Mouse (Mus musculus) kidney, adult 2 months (tissue): ENCODE data around the gene Gmnn. TPM values are rescaled to one million over a fixed set of nuclear protein-coding genes. Genes with fewer than 3 reads are reported as not detected.

ENCODE experiments used
- DNase-seq: peaks from one replicate; pipeline ENCODE4 v3.0.0; 2021
- H3K27ac ChIP-seq: fragments of 200-500 bp; 2 replicates; pipeline ENCODE4 v1.5.1; 2012; ENCODE audit warnings: low read depth, low read length, control low read depth, inconsistent platforms; ENCODE audit not compliant: insufficient read depth
- H3K27me3 ChIP-seq: fragments of 200-500 bp; replicated peaks from 2 replicates; pipeline ENCODE4 v1.6.1; 2012; ENCODE audit warnings: mild to moderate bottlenecking, moderate library complexity, low read length, inconsistent platforms; ENCODE audit not compliant: control insufficient read depth, insufficient read depth
- H3K36me3 ChIP-seq: fragments of 200-500 bp; 2 replicates; pipeline ENCODE4 v1.6.1; 2012; ENCODE audit warnings: mild to moderate bottlenecking, moderate library complexity, low read length, inconsistent platforms; ENCODE audit not compliant: control insufficient read depth, insufficient read depth
- H3K4me1 ChIP-seq: fragments of 200-500 bp; 2 replicates; pipeline ENCODE4 v1.6.1; 2011; ENCODE audit warnings: low read length; ENCODE audit not compliant: control insufficient read depth, insufficient read depth
- H3K4me3 ChIP-seq: fragments of 200-500 bp; 2 replicates; pipeline ENCODE4 v1.5.1; 2011; ENCODE audit warnings: mild to moderate bottlenecking, low read depth, low read length, control low read depth; ENCODE audit not compliant: insufficient read depth
- CTCF ChIP-seq: fragments of 200-500 bp; conservative IDR thresholded peaks from 2 replicates; pipeline ENCODE4 v1.5.1; 2011; ENCODE audit warnings: low read depth, mild to moderate bottlenecking, control low read depth, low read length, moderate library complexity, mixed read lengths; ENCODE audit not compliant: insufficient read depth, insufficient read length
- POLR2A ChIP-seq: fragments of 200-500 bp; IDR thresholded peaks from one replicate; pipeline ENCODE4 v1.6.1; 2011; ENCODE audit warnings: low read depth, low read length, control low read depth
- WGBS: fragments of 180-500 bp; shearing (Covaris S2); methylation state at CpG from one replicate; pipeline ENCODE4 v1.1.7; 2018; 5-methylcytosine and 5-hydroxymethylcytosine counted together
- polyA plus RNA-seq: library from polyadenylated mRNA; depleted of rRNA; stranded (reverse); fragments of >200 nt; gene quantifications from 2 replicates; pipeline ENCODE4 v1.2.3, GENCODE M21; 2012

The Gmnn gene
- polyA plus RNA-seq, 1 experiment = 7.1 TPM

GRCm38 (mm10) chr13:24799925-24800673, 38.4 kb upstream of the Gmnn start:
- H3K27ac ChIP-seq = peak overlapping the region; percentile 81
- WGBS = under 1% methylated on average over 31 of the region's 31 CpGs
- peaks cover 2% of the 10 kb centered on the region; the same call in 1 of the 2 replicates for H3K36me3 ChIP-seq
- H3K27me3 ChIP-seq = no peaks in the 10 kb centered on the region
- peak overlapping the region; percentile 68 for H3K4me3 ChIP-seq
- DNase-seq = peak; percentile 60
- TF ChIP-seq POLR2A (no peak), CTCF (no peak)
- peaks cover 8% of the 10 kb centered on the region; the same call in 1 of the 2 replicates for H3K4me1 ChIP-seq

DNA sequence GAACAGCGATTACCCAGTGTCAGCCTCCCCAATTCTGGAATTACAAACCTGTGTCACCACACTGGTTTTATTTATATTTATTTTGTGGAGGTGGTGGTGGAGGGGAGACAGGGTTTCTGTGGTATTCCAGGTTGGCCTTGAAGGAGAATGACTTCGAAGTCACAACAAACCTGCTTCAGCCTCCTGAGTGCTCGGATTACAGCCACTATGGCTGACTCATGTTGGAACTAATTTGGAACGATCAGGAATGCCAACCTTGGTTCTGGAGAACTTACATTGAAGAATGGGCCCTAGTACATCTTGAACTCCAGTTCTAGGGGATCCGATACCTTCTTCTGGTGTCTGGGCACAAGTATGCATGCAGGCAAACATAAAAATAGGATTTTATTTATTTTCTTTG, 37.7 kb upstream of the Gmnn start:
- H3K4me3 ChIP-seq = no peak overlapping the region
- TF ChIP-seq POLR2A (no peak), CTCF (no peak)
- WGBS = 55% methylated on average over 5 of the region's 5 CpGs
- no peaks in the 10 kb centered on the region for H3K27me3 ChIP-seq
- no peaks in the 10 kb centered on the region for H3K36me3 ChIP-seq
- DNase-seq = peak; percentile 15
- peak overlapping the region; percentile 81 for H3K27ac ChIP-seq
- H3K4me1 ChIP-seq = peaks cover 5% of the 10 kb centered on the region; the same call in 1 of the 2 replicates

GRCm38 (mm10) chr13:24798686-24799085, 37.0 kb upstream of the Gmnn start:
- no peaks in the 10 kb centered on the region for H3K36me3 ChIP-seq
- no peak for TF ChIP-seq CTCF
- TF ChIP-seq POLR2A = no peak
- H3K27ac ChIP-seq = no peak overlapping the region
- WGBS = 97% methylated on average over 4 of the region's 4 CpGs
- H3K4me3 ChIP-seq = no peak overlapping the region
- no peaks in the 10 kb centered on the region for H3K27me3 ChIP-seq
- no peak for DNase-seq
- H3K4me1 ChIP-seq = peaks cover 3% of the 10 kb centered on the region; the same call in 1 of the 2 replicates

GRCm38 (mm10) chr13:24792411-24793045, 30.8 kb upstream of the Gmnn start:
- H3K27me3 ChIP-seq = no peaks in the 10 kb centered on the region
- no peak overlapping the region for H3K4me3 ChIP-seq
- no peaks in the 10 kb centered on the region for H3K4me1 ChIP-seq
- WGBS = 65% methylated on average over 9 of the region's 9 CpGs
- H3K27ac ChIP-seq = no peak overlapping the region
- TF ChIP-seq POLR2A (no peak), CTCF (no peak)
- no peaks in the 10 kb centered on the region for H3K36me3 ChIP-seq
- no peak for DNase-seq

DNA sequence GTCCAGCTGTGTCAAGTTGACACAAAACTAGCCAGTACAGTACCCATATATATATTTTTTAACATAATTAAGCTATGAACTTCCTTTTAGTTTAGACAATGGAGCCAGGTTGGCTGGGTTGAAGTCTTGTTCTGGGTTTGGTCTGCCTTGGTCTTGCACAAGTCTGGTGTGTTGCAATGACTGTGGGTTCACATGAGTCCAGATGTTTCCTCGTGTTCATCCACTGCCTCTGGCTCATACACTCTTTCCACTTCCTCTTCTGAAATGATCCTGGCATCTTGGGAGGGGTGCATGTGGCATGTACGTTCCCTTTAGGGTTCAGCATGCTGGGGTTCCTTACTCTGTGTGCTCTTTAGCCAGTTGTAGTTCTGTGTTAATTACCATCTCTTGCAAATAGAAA, 29.6 kb upstream of the Gmnn start:
- 77% methylated on average over 2 of the region's 2 CpGs for WGBS
- Histone ChIP-seq H3K4me3 (no peak overlapping the region), H3K27ac (no peak overlapping the region), H3K27me3 (no peaks in the 10 kb centered on the region), H3K36me3 (no peaks in the 10 kb centered on the region), H3K4me1 (no peaks in the 10 kb centered on the region)
- DNase-seq = peak; percentile 31
- TF ChIP-seq POLR2A = no peak

- Histone ChIP-seq H3K4me1 (no peaks in the 10 kb centered on the region), H3K4me3 (no peak overlapping the region)
- no peak for TF ChIP-seq POLR2A
- no peak for TF ChIP-seq CTCF
These were observed 25.8 kb upstream of the Gmnn start for GRCm38 (mm10) chr13:24787477-24787876.

GRCm38 (mm10) chr13:24786014-24786490, 24.3 kb upstream of the Gmnn start:
- TF ChIP-seq POLR2A (no peak), CTCF (no peak)
- DNase-seq = peak; percentile 79
- no peaks in the 10 kb centered on the region for H3K36me3 ChIP-seq
- H3K4me3 ChIP-seq = no peak overlapping the region
- no peaks in the 10 kb centered on the region for H3K27me3 ChIP-seq
- H3K4me1 ChIP-seq = no peaks in the 10 kb centered on the region
- WGBS = 35% methylated on average over 11 of the region's 11 CpGs
- H3K27ac ChIP-seq = no peak overlapping the region

More at GRCm38 (mm10) chr13:24787477-24787876, 25.8 kb upstream of the Gmnn start:
- H3K27ac ChIP-seq = no peak overlapping the region
- no peak for DNase-seq
- H3K36me3 ChIP-seq = no peaks in the 10 kb centered on the region
- no peaks in the 10 kb centered on the region for H3K27me3 ChIP-seq
- 88% methylated on average over 5 of the region's 5 CpGs for WGBS
